Mouse (Mus musculus): Measurements from ENCODE around the gene Fam117a. TPM values are rescaled to one million over a fixed set of nuclear protein-coding genes. Genes with fewer than 3 reads are reported as not detected.
A peak's percentile ranks its signal among the peaks of the same experiment; 100 is the strongest.
"Not testable (repeated sequence)": the region's sequence is repeated elsewhere in the genome, so short reads cannot be mapped to it uniquely, and the experiment has no call there.

Fam117a gene
- total and polyA plus RNA-seq, 2 experiments: 1.8 to 7.4 TPM

DNA sequence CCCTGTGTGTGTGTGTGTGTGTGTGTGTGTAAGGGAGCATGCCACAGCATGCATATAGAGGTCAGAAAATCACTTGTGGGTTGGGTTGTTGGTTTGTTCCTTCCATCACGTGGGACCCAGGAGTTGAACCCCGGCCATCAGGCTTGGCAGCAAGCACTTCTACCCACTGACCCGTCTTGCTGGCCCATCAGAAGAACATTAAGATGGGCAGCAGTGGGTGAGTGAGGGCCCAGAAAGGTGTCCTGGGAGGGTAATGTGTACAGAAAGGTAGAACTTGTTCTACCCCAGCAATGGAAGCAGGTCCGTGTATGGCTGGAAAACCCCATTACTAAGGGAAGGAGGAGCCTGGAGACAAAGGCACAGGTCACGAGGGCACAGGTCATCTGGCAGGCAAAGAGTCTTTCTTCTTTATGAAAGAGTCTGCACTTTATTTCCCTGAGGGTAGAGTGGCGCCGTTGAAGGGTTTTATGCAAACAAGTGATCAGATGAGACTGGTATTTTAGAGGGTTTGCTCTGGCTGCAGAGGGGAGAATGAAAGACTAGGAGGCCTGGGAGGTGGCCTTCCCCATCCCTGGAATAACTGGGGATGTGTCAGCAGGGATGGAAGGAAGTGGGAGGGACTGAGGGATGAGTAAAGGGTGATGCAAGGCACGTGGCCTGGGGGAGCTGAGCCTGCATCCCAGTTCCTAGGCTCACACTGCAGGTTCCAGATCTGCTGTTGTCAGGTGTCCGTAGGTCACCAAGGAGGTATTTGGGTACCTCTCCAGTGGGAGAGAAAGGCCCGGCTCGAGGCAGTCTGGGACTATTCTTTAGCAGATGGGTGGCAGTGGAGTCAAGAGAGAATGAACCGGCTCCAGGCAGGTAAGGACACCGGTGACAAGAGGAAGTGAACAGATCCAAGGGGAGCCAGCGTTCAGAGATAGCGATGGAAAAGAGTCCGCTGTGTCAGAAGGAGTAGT, 66.8 kb downstream of the Fam117a start:
- TF ChIP-seq CTCF (IDR thresholded peaks at IDR 0.05; ENCODE audit: low read depth, low read length): no peak
- TF ChIP-seq POLR2A (IDR thresholded peaks at IDR 0.05; ENCODE audit: extremely low read depth, insufficient read depth, low read length): no peak
- H3K4me1 ChIP-seq (ENCODE audit: control insufficient read depth, insufficient read depth, low read length): no peaks in the 10 kb centered on the region; the same call in 1 of the 2 replicates
- H3K36me3 ChIP-seq (ENCODE audit: control insufficient read depth, insufficient read depth, low read length): no peaks in the 10 kb centered on the region
- no peak for DNase-seq (ENCODE audit: extremely low read depth, low read depth, low spot score)
- no peaks in the 10 kb centered on the region for H3K79me2 ChIP-seq (ENCODE audit: control insufficient read depth, insufficient read depth, low read length)
- no peak overlapping the region for H3K4me3 ChIP-seq (ENCODE audit: insufficient read depth, low read depth, low read length)
- H3K9ac ChIP-seq (ENCODE audit: low read depth, low read length): no peak overlapping the region
- no peak overlapping the region for H3K27ac ChIP-seq (replicated peaks; ENCODE audit: insufficient read depth, low read depth, low read length)
- no peaks in the 10 kb centered on the region for H3K27me3 ChIP-seq (ENCODE audit: control insufficient read depth, insufficient read depth, low read length)
- WGBS: 76% methylated on average over 16 of the region's 16 CpGs

DNA sequence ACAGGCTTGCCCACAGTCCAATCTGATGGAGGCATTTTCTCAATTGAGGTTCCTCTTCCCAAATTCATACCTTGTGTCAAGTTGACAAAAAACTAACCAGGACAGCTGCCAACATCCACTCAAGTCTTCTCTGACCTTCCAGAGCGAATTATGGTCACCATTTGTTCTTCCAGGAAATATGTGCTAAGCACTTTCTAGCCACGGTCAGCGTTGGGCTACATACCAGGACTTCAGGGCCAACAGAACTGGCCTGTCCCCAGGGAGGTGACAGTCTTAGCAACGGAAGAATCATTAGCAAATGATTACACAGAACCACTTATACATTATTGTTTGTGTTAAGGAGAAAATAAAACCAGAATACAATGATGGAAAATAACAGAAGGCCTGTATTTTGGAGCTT, 69.0 kb downstream of the Fam117a start:
- WGBS: 9% methylated on average over 4 of the region's 4 CpGs
- Histone ChIP-seq H3K36me3 (ENCODE audit: control insufficient read depth, insufficient read depth, low read length) (no peaks in the 10 kb centered on the region), H3K79me2 (ENCODE audit: control insufficient read depth, insufficient read depth, low read length) (no peaks in the 10 kb centered on the region), H3K27me3 (ENCODE audit: control insufficient read depth, insufficient read depth, low read length) (no peaks in the 10 kb centered on the region), H3K4me3 (ENCODE audit: insufficient read depth, low read depth, low read length) (no peak overlapping the region), H3K27ac (replicated peaks; ENCODE audit: insufficient read depth, low read depth, low read length) (no peak overlapping the region), H3K4me1 (ENCODE audit: control insufficient read depth, insufficient read depth, low read length) (no peaks in the 10 kb centered on the region; the same call in 1 of the 2 replicates), H3K9ac (ENCODE audit: low read depth, low read length) (no peak overlapping the region)
- peak; percentile 29 for DNase-seq (ENCODE audit: extremely low read depth, low read depth, low spot score)
- TF ChIP-seq CTCF (IDR thresholded peaks at IDR 0.05; ENCODE audit: low read depth, low read length) (no peak), POLR2A (IDR thresholded peaks at IDR 0.05; ENCODE audit: extremely low read depth, insufficient read depth, low read length) (no peak)

DNA sequence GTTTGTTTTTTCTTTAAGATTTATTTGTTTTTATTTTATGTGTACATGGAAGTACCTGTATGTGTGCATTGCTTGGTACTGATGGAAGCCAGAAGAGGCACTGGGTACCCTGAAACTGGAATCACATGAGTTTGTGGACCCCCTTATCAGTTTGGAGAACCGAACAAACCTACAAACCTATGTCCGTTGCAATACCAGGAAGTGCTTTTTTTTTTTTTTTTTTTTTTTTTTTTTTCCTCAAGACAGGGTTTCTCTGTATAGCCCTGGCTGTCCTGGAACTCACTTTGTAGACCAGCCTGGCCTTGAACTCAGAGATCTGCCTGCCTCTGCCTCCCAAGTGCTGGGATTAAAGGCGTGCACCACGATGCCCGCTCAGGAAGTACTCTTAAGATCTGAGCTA, 69.6 kb downstream of the Fam117a start:
- not testable (repeated sequence) for H3K27me3 ChIP-seq (ENCODE audit: control insufficient read depth, insufficient read depth, low read length); H3K4me1 ChIP-seq (ENCODE audit: control insufficient read depth, insufficient read depth, low read length); H3K9ac ChIP-seq (ENCODE audit: low read depth, low read length); H3K79me2 ChIP-seq (ENCODE audit: control insufficient read depth, insufficient read depth, low read length); H3K4me3 ChIP-seq (ENCODE audit: insufficient read depth, low read depth, low read length); H3K27ac ChIP-seq (replicated peaks; ENCODE audit: insufficient read depth, low read depth, low read length); H3K36me3 ChIP-seq (ENCODE audit: control insufficient read depth, insufficient read depth, low read length); DNase-seq (ENCODE audit: extremely low read depth, low read depth, low spot score)
- WGBS: 87% methylated on average over 5 of the region's 5 CpGs

DNA sequence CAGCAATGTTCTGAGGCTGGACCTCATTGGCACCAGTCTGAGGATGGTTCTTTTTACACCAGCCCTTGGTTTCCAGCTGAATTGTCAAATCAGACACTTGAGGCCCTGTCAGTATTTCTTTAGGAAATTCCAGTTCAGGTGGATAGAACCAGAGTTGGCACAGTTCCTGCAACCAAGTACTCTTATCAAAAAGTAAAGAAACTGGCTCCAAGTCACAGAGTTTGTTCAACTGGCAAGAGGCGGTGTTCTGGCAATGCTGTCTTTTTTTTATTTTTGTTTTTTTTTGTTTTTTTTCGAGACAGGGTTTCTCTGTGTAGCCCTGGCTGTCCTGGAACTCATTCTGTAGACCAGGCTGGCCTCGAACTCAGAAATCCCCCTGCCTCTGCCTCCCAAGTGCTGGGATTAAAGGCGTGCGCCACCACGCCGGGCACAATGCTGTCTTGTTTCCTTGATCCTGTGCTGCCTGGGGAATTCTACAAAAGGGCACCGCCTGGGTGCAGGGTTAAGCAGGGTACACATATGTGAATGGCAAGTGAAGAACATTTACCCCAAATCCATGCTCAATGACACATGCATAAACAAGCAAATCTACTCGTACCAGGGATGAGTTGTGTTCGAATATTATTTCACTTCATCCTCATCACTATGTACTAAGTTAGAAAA, 72.8 kb downstream of the Fam117a start:
- peak; percentile 87 for DNase-seq (ENCODE audit: extremely low read depth, low read depth, low spot score)
- 49% methylated on average over 10 of the region's 10 CpGs for WGBS
- Histone ChIP-seq H3K27ac (replicated peaks; ENCODE audit: insufficient read depth, low read depth, low read length) (no peak overlapping the region; the same call in 1 of the 2 replicates), H3K27me3 (ENCODE audit: control insufficient read depth, insufficient read depth, low read length) (no peaks in the 10 kb centered on the region), H3K79me2 (ENCODE audit: control insufficient read depth, insufficient read depth, low read length) (no peaks in the 10 kb centered on the region), H3K36me3 (ENCODE audit: control insufficient read depth, insufficient read depth, low read length) (no peaks in the 10 kb centered on the region), H3K9ac (ENCODE audit: low read depth, low read length) (no peak overlapping the region), H3K4me3 (ENCODE audit: insufficient read depth, low read depth, low read length) (no peak overlapping the region), H3K4me1 (ENCODE audit: control insufficient read depth, insufficient read depth, low read length) (peaks cover 3% of the 10 kb centered on the region; the same call in 1 of the 2 replicates)
- TF ChIP-seq CTCF (IDR thresholded peaks at IDR 0.05; ENCODE audit: low read depth, low read length): no peak
- no peak for TF ChIP-seq POLR2A (IDR thresholded peaks at IDR 0.05; ENCODE audit: extremely low read depth, insufficient read depth, low read length)

- peaks cover 4% of the 10 kb centered on the region; the same call in 1 of the 2 replicates for H3K79me2 ChIP-seq (ENCODE audit: control insufficient read depth, insufficient read depth, low read length)
- no peak for DNase-seq (ENCODE audit: extremely low read depth, low read depth, low spot score)
- H3K4me3 ChIP-seq (ENCODE audit: insufficient read depth, low read depth, low read length): no peak overlapping the region
- H3K36me3 ChIP-seq (ENCODE audit: control insufficient read depth, insufficient read depth, low read length): no peaks in the 10 kb centered on the region
- 79% methylated on average over 6 of the region's 6 CpGs for WGBS
- H3K9ac ChIP-seq (ENCODE audit: low read depth, low read length): no peak overlapping the region
- H3K27ac ChIP-seq (replicated peaks; ENCODE audit: insufficient read depth, low read depth, low read length): no peak overlapping the region; the same call in 1 of the 2 replicates
- H3K27me3 ChIP-seq (ENCODE audit: control insufficient read depth, insufficient read depth, low read length): no peaks in the 10 kb centered on the region
- TF ChIP-seq POLR2A (IDR thresholded peaks at IDR 0.05; ENCODE audit: extremely low read depth, insufficient read depth, low read length): no peak
- TF ChIP-seq CTCF (IDR thresholded peaks at IDR 0.05; ENCODE audit: low read depth, low read length): no peak
- peaks cover 9% of the 10 kb centered on the region; the same call in 1 of the 2 replicates for H3K4me1 ChIP-seq (ENCODE audit: control insufficient read depth, insufficient read depth, low read length)
Measured at GRCm38 (mm10) chr11:95411453-95412013, 74.7 kb downstream of the Fam117a start.
